Mouse (Mus musculus): ENCODE results near the gene Mapk1ip1l. TPM values are rescaled to one million over a fixed set of nuclear protein-coding genes. Genes with fewer than 3 reads are reported as not detected.

Gene Mapk1ip1l
- polyA plus RNA-seq, 1 experiment from 2014 or later: 135 TPM

- 89% methylated on average over 2 of the region's 2 CpGs for WGBS
- Histone ChIP-seq H3K9me3 (no peaks in the 10 kb centered on the region), H3K4me1 (no peaks in the 10 kb centered on the region), H3K4me3 (no peak overlapping the region), H3K27ac (replicated peaks) (no peak overlapping the region), H3K36me3 (replicated peaks) (no peaks in the 10 kb centered on the region), H3K27me3 (replicated peaks; ENCODE audit: low read depth, poor library complexity, severe bottlenecking) (no peaks in the 10 kb centered on the region)
- no peak for DNase-seq (ENCODE audit: low spot score)
These were observed 52.9 kb downstream of the Mapk1ip1l start for GRCm38 (mm10) chr14:47350974-47351373.

DNA sequence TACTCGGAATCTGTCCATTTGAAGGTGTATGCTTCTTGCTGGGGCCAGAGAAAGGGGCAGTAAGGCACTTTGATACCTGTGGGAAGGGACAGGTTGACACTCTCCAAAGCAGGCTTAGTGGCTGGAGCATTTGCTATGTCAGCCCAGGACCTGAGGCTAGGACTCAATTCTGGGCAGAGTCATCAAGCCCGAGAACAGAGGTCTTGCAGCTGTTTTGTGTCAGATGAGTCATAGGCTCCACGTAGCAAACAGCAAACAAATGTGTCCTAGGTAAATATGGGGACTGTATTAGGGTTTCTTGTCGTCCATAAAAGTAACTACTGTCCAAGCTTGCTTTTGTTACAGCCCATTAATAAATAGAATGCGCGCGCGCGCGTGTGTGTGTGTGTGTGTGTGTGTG is 54.2 kb downstream of the Mapk1ip1l start:
- no peaks in the 10 kb centered on the region for H3K27me3 ChIP-seq (replicated peaks; ENCODE audit: low read depth, poor library complexity, severe bottlenecking)
- no peaks in the 10 kb centered on the region for H3K9me3 ChIP-seq
- H3K4me3 ChIP-seq: no peak overlapping the region
- H3K36me3 ChIP-seq (replicated peaks): no peaks in the 10 kb centered on the region
- no peak overlapping the region for H3K27ac ChIP-seq (replicated peaks)
- no peak for DNase-seq (ENCODE audit: low spot score)
- WGBS: 90% methylated on average over 10 of the region's 10 CpGs
- H3K4me1 ChIP-seq: no peaks in the 10 kb centered on the region

DNA sequence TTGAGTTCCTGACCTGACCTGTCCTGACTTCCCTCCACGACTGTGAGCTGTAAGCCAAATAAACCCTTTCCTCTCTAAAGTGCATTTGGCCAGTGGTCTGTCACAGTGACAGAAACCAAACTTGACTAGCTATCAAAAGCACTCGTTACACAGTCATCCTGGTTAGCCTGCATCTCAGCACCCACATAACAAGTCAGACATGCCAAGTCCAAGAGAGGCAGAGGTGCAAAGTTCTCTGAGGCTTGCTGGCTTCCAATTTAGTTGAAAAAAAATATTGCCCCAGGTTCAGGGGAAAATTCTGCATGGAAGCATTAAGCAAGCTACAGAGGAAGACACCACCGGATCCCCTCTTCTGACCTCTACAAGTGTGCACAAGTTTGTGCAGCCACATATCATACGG is 55.2 kb downstream of the Mapk1ip1l start:
- 84% methylated on average over 4 of the region's 4 CpGs for WGBS
- Histone ChIP-seq H3K36me3 (replicated peaks) (no peaks in the 10 kb centered on the region), H3K27me3 (replicated peaks; ENCODE audit: low read depth, poor library complexity, severe bottlenecking) (no peaks in the 10 kb centered on the region), H3K4me3 (no peak overlapping the region), H3K27ac (replicated peaks) (no peak overlapping the region), H3K4me1 (no peaks in the 10 kb centered on the region), H3K9me3 (no peaks in the 10 kb centered on the region)
- DNase-seq (ENCODE audit: low spot score): no peak

DNA sequence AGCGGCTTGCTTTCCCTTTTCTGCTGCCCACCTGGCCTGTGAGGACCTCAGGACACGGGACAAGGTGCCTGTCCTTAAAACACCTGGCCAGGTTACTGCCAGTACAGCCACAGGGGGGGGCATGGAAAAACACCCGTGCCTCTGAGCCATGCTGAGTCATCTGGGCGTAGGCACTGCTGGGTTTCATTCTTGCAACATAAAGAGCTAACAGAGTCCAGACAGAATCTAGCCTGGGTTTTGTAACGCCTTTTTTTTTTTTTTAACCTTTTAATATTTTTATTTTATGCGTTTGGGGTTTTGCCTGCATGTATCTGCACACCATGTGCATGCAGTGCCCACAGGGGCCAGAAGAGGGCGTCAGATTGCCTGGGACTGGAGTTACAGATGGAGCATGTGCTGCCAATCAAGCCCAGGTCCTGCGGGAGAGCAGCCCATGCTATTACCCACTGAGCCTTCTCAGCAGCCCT is 56.1 kb downstream of the Mapk1ip1l start:
- no peaks in the 10 kb centered on the region for H3K9me3 ChIP-seq
- DNase-seq (ENCODE audit: low spot score): peak; percentile 32
- H3K27me3 ChIP-seq (replicated peaks; ENCODE audit: low read depth, poor library complexity, severe bottlenecking): no peaks in the 10 kb centered on the region
- WGBS: 71% methylated on average over 8 of the region's 8 CpGs
- no peak overlapping the region for H3K4me3 ChIP-seq
- H3K36me3 ChIP-seq (replicated peaks): no peaks in the 10 kb centered on the region
- H3K4me1 ChIP-seq: no peaks in the 10 kb centered on the region
- H3K27ac ChIP-seq (replicated peaks): no peak overlapping the region

DNA sequence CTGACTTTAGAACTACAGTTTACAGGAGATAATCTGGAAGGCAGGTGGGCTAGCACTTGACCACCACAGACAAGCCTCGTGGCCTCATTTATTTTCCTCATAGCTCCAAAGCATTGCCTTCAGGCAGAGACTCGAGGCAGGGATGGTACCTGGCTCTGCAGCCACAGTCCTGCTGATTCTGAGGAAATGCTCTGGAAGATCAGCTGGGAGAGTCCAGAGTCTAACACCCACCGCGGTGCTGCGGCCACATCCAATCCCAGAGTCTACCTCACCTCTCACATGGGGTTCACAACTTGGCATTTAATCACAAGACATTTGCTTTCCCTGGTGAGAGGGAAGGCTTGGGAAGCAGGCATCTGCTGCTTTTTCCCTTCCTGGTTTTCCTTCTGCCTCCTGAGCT is 56.9 kb downstream of the Mapk1ip1l start:
- H3K36me3 ChIP-seq (replicated peaks): no peaks in the 10 kb centered on the region
- WGBS: 76% methylated on average over 5 of the region's 5 CpGs
- H3K27me3 ChIP-seq (replicated peaks; ENCODE audit: low read depth, poor library complexity, severe bottlenecking): no peaks in the 10 kb centered on the region
- no peak for DNase-seq (ENCODE audit: low spot score)
- H3K4me1 ChIP-seq: no peaks in the 10 kb centered on the region
- H3K4me3 ChIP-seq: no peak overlapping the region
- H3K9me3 ChIP-seq: no peaks in the 10 kb centered on the region
- H3K27ac ChIP-seq (replicated peaks): no peak overlapping the region

DNA sequence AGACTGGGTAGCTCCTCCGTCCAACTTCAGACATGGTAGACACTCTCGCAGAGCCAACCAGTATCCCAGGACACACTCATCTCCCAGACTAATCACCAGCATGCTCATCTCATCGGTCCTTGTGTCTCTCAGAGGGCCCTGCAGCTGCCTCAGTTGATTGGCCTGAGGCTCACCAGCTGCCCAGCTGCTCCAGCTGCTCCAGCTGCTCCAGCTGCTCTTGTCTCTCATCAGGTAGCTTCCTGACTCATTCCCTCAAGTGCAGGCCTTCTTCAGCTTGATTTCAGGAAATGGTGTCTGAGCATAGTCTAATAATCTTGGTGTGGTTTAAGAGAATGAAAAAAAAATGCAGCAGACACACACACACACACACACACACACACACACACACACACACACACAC is 58.6 kb downstream of the Mapk1ip1l start:
- 83% methylated on average over 3 of the region's 3 CpGs for WGBS
- H3K36me3 ChIP-seq (replicated peaks): no peaks in the 10 kb centered on the region
- no peak overlapping the region for H3K4me3 ChIP-seq
- H3K4me1 ChIP-seq: no peaks in the 10 kb centered on the region
- H3K27ac ChIP-seq (replicated peaks): no peak overlapping the region
- no peak for DNase-seq (ENCODE audit: low spot score)
- no peaks in the 10 kb centered on the region for H3K9me3 ChIP-seq
- no peaks in the 10 kb centered on the region for H3K27me3 ChIP-seq (replicated peaks; ENCODE audit: low read depth, poor library complexity, severe bottlenecking)

- 80% methylated on average over 3 of the region's 3 CpGs for WGBS
- H3K4me1 ChIP-seq: peaks cover under 1% of the 10 kb centered on the region; the same call in 1 of the 2 replicates
- no peak overlapping the region for H3K27ac ChIP-seq (replicated peaks)
These were observed 61.5 kb downstream of the Mapk1ip1l start for GRCm38 (mm10) chr14:47359610-47360009.

GRCm38 (mm10) chr14:47361418-47361817 is 63.4 kb downstream of the Mapk1ip1l start:
- no peaks in the 10 kb centered on the region for H3K36me3 ChIP-seq (replicated peaks)
- no peak overlapping the region for H3K27ac ChIP-seq (replicated peaks)
- peaks cover 7% of the 10 kb centered on the region; the same call in 1 of the 2 replicates for H3K27me3 ChIP-seq (replicated peaks; ENCODE audit: low read depth, poor library complexity, severe bottlenecking)
- no peak overlapping the region for H3K4me3 ChIP-seq
- 91% methylated on average over 2 of the region's 2 CpGs for WGBS
- DNase-seq (ENCODE audit: low spot score): no peak
- peaks cover 7% of the 10 kb centered on the region for H3K4me1 ChIP-seq
- H3K9me3 ChIP-seq: no peaks in the 10 kb centered on the region

More at GRCm38 (mm10) chr14:47359610-47360009, 61.5 kb downstream of the Mapk1ip1l start:
- H3K36me3 ChIP-seq (replicated peaks): no peaks in the 10 kb centered on the region
- H3K4me3 ChIP-seq: no peak overlapping the region
- 0 out of 2 replicates have a peak, but pooled peaks cover under 1% of the 10 kb centered on the region for H3K27me3 ChIP-seq (replicated peaks; ENCODE audit: low read depth, poor library complexity, severe bottlenecking)
- DNase-seq (ENCODE audit: low spot score): no peak
- no peaks in the 10 kb centered on the region for H3K9me3 ChIP-seq

- Histone ChIP-seq H3K27me3 (replicated peaks; ENCODE audit: low read depth, poor library complexity, severe bottlenecking) (peaks cover 7% of the 10 kb centered on the region; the same call in 1 of the 2 replicates), H3K9me3 (no peaks in the 10 kb centered on the region), H3K27ac (replicated peaks) (no peak overlapping the region), H3K4me1 (peaks cover 8% of the 10 kb centered on the region), H3K36me3 (replicated peaks) (no peaks in the 10 kb centered on the region), H3K4me3 (no peak overlapping the region)
- 85% methylated on average over 9 of the region's 9 CpGs for WGBS
- DNase-seq (ENCODE audit: low spot score): no peak
These were observed 63.8 kb downstream of the Mapk1ip1l start for GRCm38 (mm10) chr14:47361899-47362298.

DNA sequence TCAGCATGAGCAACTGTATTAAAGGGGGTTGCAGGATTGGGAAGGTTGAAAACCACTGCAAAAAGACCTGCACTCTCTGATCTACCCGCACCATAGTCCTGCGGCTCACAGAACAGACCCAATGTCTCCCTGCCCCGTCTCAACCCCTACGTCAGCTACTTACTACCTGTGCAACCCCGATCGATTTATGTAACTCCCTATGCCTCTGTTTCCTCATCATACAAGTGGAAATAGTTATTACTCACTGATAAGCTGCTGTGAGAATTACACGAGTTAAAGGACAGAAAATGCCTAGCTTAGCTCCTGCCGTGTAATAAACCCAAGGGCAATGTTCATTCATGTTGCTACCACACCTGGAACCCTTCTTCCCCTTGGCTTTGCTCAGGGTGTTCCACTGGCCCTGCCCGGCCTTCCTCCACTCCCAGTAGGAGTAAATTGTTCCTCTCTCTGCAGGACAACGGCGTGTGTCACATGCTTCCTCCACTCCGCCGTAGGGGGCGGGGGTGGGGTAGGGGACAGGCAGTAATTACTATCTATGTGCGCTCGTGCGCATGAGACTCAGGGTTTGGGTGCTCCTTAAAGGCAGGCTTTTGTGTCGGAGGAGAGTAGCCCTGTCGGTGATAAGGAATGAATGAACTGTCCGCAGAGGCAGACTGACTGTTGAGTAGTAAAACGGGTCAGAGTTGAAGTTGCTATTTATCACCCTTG is 66.8 kb downstream of the Mapk1ip1l start:
- WGBS: 44% methylated on average over 21 of the region's 21 CpGs
- peaks cover 15% of the 10 kb centered on the region for H3K4me1 ChIP-seq

GRCm38 (mm10) chr14:47366881-47367321 is 68.8 kb downstream of the Mapk1ip1l start:
- no peaks in the 10 kb centered on the region for H3K9me3 ChIP-seq
- peaks cover 11% of the 10 kb centered on the region for H3K27me3 ChIP-seq (replicated peaks; ENCODE audit: low read depth, poor library complexity, severe bottlenecking)
- no peak overlapping the region for H3K4me3 ChIP-seq
- no peak for DNase-seq (ENCODE audit: low spot score)
- no peaks in the 10 kb centered on the region for H3K36me3 ChIP-seq (replicated peaks)
- peaks cover 15% of the 10 kb centered on the region for H3K4me1 ChIP-seq
- WGBS: 75% methylated on average over 7 of the region's 7 CpGs
- no peak overlapping the region for H3K27ac ChIP-seq (replicated peaks)

More for the DNA sequence above, 66.8 kb downstream of the Mapk1ip1l start:
- H3K36me3 ChIP-seq (replicated peaks): no peaks in the 10 kb centered on the region
- H3K9me3 ChIP-seq: no peaks in the 10 kb centered on the region
- H3K27ac ChIP-seq (replicated peaks): no peak overlapping the region
- H3K4me3 ChIP-seq: no peak overlapping the region
- peak; percentile 43 for DNase-seq (ENCODE audit: low spot score)
- H3K27me3 ChIP-seq (replicated peaks; ENCODE audit: low read depth, poor library complexity, severe bottlenecking): peaks cover 7% of the 10 kb centered on the region; the same call in 1 of the 2 replicates

GRCm38 (mm10) chr14:47367461-47367860 is 69.4 kb downstream of the Mapk1ip1l start, which contains the start of gene Lgals3:
Gene Lgals3, plus strand, starts transcription at chr14:47367751.
- H3K9me3 ChIP-seq: no peaks in the 10 kb centered on the region
- H3K27ac ChIP-seq (replicated peaks): no peak within 1 kb of the TSS
- peaks cover 15% of the 10 kb centered on the region for H3K4me1 ChIP-seq
- H3K4me3 ChIP-seq: no peak within 1 kb of the TSS
- peaks cover 15% of the 10 kb centered on the region for H3K27me3 ChIP-seq (replicated peaks; ENCODE audit: low read depth, poor library complexity, severe bottlenecking)
- H3K36me3 ChIP-seq (replicated peaks): no peaks in the 10 kb centered on the region
- DNase-seq (ENCODE audit: low spot score): peak; percentile 69
- WGBS: 44% methylated on average over 9 of the region's 9 CpGs

- no peak overlapping the region for H3K27ac ChIP-seq (replicated peaks)
- WGBS: 81% methylated on average over 5 of the region's 5 CpGs
- DNase-seq (ENCODE audit: low spot score): no peak
- no peaks in the 10 kb centered on the region for H3K9me3 ChIP-seq
- H3K27me3 ChIP-seq (replicated peaks; ENCODE audit: low read depth, poor library complexity, severe bottlenecking): peaks cover 36% of the 10 kb centered on the region
- peaks cover 24% of the 10 kb centered on the region for H3K4me1 ChIP-seq
- no peak overlapping the region for H3K4me3 ChIP-seq
- H3K36me3 ChIP-seq (replicated peaks): no peaks in the 10 kb centered on the region
These were observed 71.7 kb downstream of the Mapk1ip1l start for GRCm38 (mm10) chr14:47369741-47370140.
